Mouse (Mus musculus): ENCODE data around the gene Pemt. TPM values are rescaled to one million over a fixed set of nuclear protein-coding genes. Genes with fewer than 3 reads are reported as not detected.

Pemt gene
- polyA plus RNA-seq, 1 experiment from 2014 or later: 8.3 TPM

DNA sequence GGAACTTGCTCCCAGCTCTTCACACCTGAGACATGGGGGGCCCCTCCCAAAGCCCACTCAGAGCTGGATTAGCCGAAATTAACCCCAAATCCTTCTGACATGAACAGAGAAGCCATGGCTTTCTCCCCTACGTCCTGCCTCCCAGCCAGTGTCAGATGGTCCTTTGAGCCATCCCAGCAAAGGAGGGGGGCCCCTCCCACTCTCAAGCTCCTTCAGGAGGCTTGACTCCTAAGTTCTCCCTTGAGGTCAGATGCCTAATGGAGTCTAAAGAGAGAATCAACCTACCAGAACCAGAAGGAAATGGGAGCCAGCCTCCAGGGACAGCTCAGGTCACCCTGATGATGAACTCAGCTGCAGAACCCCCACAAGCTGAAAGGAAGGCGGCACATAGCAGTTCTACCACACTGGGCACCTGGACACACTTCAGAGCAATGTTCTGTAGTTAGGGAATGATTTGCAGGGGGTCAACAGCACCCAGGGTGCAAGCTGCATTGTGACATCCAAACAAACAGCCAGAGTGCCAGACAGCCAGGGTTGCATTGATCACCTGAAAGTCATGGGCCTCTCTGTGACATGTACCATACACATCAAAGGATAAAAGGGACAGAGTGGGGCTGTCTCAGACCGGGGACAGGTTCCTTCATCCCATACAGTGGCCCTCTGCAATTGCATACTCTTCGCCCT, 9.6 kb downstream of the Pemt start:
- no peak overlapping the region for H3K9ac ChIP-seq (ENCODE audit: low read depth, low read length)
- H3K4me2 ChIP-seq (ENCODE audit: low read length): no peak overlapping the region
- no peaks in the 10 kb centered on the region for H3K27me3 ChIP-seq (replicated peaks; ENCODE audit: control insufficient read depth, insufficient read depth, low read length)
- ATAC-seq: no peak
- 69% methylated on average over 5 of the region's 5 CpGs for WGBS
- H3K9me3 ChIP-seq (ENCODE audit: control insufficient read depth, low read length): no peaks in the 10 kb centered on the region
- H3K4me1 ChIP-seq (ENCODE audit: control insufficient read depth, insufficient read depth, low read depth, low read length): no peaks in the 10 kb centered on the region
- no peak overlapping the region for H3K4me3 ChIP-seq (ENCODE audit: low read length)
- no peaks in the 10 kb centered on the region for H3K36me3 ChIP-seq (ENCODE audit: control insufficient read depth, insufficient read depth, low read length)
- no peak overlapping the region for H3K27ac ChIP-seq (ENCODE audit: low read depth, low read length)

DNA sequence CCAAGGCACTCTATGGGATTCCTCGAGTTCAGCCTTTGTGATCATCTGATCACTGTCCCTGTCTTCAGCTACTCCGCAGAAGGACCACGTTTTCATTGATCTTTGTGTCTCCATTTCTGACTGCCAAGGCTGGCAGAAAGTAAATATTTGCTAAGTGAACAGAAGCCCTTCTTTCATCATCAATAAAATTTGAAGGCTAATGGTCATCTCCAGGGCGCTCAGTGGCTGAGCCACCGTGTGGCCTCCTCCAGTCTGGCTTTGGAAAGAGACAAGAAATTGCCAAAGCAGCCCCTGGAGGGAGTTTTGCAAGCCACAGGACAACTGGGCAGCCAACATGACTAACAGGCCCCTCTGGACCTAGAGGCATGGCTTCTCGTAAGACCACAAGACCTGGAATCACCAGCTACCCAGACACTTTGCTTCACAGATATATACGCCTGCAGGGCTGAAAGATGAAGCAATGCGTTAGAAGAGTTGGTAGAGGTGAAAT, 11.3 kb downstream of the Pemt start:
- Histone ChIP-seq H3K9ac (ENCODE audit: low read depth, low read length) (no peak overlapping the region), H3K27me3 (replicated peaks; ENCODE audit: control insufficient read depth, insufficient read depth, low read length) (no peaks in the 10 kb centered on the region), H3K4me3 (ENCODE audit: low read length) (no peak overlapping the region), H3K4me1 (ENCODE audit: control insufficient read depth, insufficient read depth, low read depth, low read length) (peaks cover 2% of the 10 kb centered on the region; the same call in 1 of the 2 replicates), H3K9me3 (ENCODE audit: control insufficient read depth, low read length) (no peaks in the 10 kb centered on the region), H3K27ac (ENCODE audit: low read depth, low read length) (no peak overlapping the region), H3K4me2 (ENCODE audit: low read length) (no peak overlapping the region), H3K36me3 (ENCODE audit: control insufficient read depth, insufficient read depth, low read length) (no peaks in the 10 kb centered on the region)
- WGBS: 83% methylated on average over 8 of the region's 8 CpGs
- ATAC-seq: no peak

DNA sequence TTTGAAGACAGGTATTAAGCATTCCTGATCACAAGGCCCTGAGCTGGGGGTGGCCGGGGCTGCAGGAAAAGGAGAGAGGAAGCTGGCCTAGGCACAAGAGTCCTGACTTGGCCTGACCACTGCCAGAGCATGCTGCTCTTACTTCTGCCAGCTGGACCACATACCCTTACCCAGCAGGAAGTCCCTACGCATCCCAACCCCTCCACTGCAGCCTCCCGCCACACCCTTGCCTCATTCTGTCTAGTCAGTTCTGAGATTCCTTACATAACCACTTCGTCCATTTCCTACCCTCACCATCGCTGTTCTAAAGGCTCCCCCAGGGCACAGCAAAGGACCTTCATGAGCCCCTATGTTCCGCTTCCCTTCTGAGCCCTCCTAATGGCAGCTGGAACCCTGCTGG, 12.0 kb downstream of the Pemt start:
- 70% methylated on average over 6 of the region's 6 CpGs for WGBS
- H3K4me2 ChIP-seq (ENCODE audit: low read length): no peak overlapping the region
- H3K27ac ChIP-seq (ENCODE audit: low read depth, low read length): no peak overlapping the region
- H3K36me3 ChIP-seq (ENCODE audit: control insufficient read depth, insufficient read depth, low read length): no peaks in the 10 kb centered on the region
- no peak overlapping the region for H3K4me3 ChIP-seq (ENCODE audit: low read length)
- peaks cover 2% of the 10 kb centered on the region; the same call in 1 of the 2 replicates for H3K4me1 ChIP-seq (ENCODE audit: control insufficient read depth, insufficient read depth, low read depth, low read length)
- no peaks in the 10 kb centered on the region for H3K27me3 ChIP-seq (replicated peaks; ENCODE audit: control insufficient read depth, insufficient read depth, low read length)
- H3K9me3 ChIP-seq (ENCODE audit: control insufficient read depth, low read length): no peaks in the 10 kb centered on the region
- no peak overlapping the region for H3K9ac ChIP-seq (ENCODE audit: low read depth, low read length)
- ATAC-seq: no peak

DNA sequence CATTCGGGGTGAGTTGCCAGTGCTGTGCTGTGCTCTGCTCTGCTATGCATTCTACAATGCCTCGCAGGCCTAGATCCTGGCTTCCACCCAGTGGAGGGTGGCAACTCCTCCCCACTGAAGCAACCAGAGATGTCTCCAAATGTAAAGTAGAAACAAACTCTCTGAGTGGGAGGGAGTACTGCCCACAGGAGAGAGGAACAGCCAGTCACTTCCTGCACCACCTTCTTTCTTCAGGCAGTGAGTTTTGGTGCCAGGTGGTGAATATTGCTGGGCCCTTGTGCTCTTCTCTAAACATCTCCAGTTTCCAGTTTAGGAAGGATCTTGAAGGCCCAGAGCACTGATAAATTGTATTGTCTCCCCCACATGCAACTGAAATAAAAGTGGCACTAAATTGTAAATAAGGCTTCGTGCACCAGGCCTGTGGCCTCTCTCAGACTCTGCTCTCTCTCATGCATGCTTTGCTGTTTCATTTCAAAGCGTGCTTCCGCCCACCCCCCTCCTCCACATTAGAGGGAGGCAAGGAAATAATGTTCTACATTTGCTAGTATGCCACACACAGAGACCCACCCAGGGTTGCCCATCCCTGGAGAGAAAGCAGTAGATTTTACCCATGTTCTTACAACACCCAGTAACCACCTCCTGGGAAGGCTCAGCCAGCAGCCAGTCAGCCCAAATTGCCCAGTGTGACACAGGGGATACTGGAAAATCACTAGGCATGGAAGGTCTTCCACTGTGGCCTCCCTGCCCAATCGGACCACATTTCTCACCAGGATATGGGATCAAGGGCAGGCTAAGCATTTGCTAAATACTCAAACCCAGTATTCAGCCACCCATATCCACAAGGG, 13.5 kb downstream of the Pemt start:
- H3K9me3 ChIP-seq (ENCODE audit: control insufficient read depth, low read length): no peaks in the 10 kb centered on the region
- H3K4me2 ChIP-seq (ENCODE audit: low read length): no peak overlapping the region
- H3K4me3 ChIP-seq (ENCODE audit: low read length): no peak overlapping the region
- peaks cover 8% of the 10 kb centered on the region; the same call in 1 of the 2 replicates for H3K4me1 ChIP-seq (ENCODE audit: control insufficient read depth, insufficient read depth, low read depth, low read length)
- WGBS: 79% methylated on average over 6 of the region's 6 CpGs
- ATAC-seq: no peak
- no peak overlapping the region for H3K27ac ChIP-seq (ENCODE audit: low read depth, low read length)
- H3K36me3 ChIP-seq (ENCODE audit: control insufficient read depth, insufficient read depth, low read length): no peaks in the 10 kb centered on the region
- H3K9ac ChIP-seq (ENCODE audit: low read depth, low read length): no peak overlapping the region; the same call in 1 of the 2 replicates
- H3K27me3 ChIP-seq (replicated peaks; ENCODE audit: control insufficient read depth, insufficient read depth, low read length): no peaks in the 10 kb centered on the region

DNA sequence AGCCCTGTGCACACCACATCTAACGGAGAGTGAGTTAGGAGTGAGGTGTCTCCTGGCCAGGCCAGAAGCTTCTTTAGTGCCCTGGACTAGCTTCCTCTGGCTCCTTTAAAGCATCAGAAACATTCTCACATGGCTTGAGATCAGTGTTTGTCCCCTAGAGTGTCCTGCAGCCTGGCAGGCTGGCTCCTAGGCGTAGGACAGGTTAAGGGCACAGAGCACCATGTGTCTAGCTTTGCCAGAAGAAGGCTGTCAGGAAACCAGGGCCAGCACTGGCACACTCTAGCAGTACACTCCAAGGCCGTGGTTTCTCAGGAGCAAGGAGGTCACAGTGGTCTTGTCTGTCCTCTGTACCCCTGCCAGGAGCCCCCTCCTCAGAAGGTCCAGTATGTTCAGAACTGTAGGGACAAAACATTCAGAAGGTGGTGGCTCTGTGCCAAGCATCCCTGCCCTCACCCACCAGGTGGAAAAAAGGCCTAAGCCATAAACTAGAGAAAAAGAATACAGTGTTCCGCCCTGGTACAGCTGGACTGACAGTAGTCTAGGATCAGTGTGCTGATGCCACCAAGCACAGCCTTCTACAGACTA, 15.4 kb downstream of the Pemt start:
- no peaks in the 10 kb centered on the region for H3K9me3 ChIP-seq (ENCODE audit: control insufficient read depth, low read length)
- H3K4me2 ChIP-seq (ENCODE audit: low read length): no peak overlapping the region
- no peaks in the 10 kb centered on the region for H3K27me3 ChIP-seq (replicated peaks; ENCODE audit: control insufficient read depth, insufficient read depth, low read length)
- peak overlapping the region; percentile 67 for H3K27ac ChIP-seq (ENCODE audit: low read depth, low read length)
- H3K36me3 ChIP-seq (ENCODE audit: control insufficient read depth, insufficient read depth, low read length): no peaks in the 10 kb centered on the region
- H3K9ac ChIP-seq (ENCODE audit: low read depth, low read length): no peak overlapping the region
- no peak for ATAC-seq
- peaks cover 8% of the 10 kb centered on the region; the same call in 1 of the 2 replicates for H3K4me1 ChIP-seq (ENCODE audit: control insufficient read depth, insufficient read depth, low read depth, low read length)
- no peak overlapping the region for H3K4me3 ChIP-seq (ENCODE audit: low read length)
- WGBS: 88% methylated on average over 4 of the region's 4 CpGs

DNA sequence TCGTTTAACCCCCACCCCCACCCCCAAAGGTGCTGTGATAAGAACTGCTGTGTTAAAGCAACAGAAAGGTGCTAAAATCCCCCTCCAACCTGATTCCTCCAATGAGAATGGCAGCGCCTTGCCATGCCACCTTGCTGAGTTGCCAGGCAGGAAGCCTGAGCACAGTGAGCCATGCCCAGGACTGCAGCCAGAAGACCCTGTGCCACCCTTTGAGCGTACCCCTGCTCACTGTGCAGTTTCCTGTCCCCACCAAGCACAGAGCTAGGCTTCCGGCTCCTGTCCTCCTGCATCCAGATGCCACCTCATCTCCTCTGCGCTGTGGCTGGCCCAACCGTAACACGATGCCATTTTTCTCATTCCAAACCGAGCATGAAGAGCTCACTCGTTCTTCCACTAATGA, 16.3 kb downstream of the Pemt start:
- H3K27ac ChIP-seq (ENCODE audit: low read depth, low read length): no peak overlapping the region
- no peaks in the 10 kb centered on the region for H3K36me3 ChIP-seq (ENCODE audit: control insufficient read depth, insufficient read depth, low read length)
- no peak overlapping the region for H3K4me2 ChIP-seq (ENCODE audit: low read length)
- no peak overlapping the region for H3K4me3 ChIP-seq (ENCODE audit: low read length)
- no peak overlapping the region for H3K9ac ChIP-seq (ENCODE audit: low read depth, low read length)
- ATAC-seq: no peak
- H3K27me3 ChIP-seq (replicated peaks; ENCODE audit: control insufficient read depth, insufficient read depth, low read length): no peaks in the 10 kb centered on the region
- no peaks in the 10 kb centered on the region for H3K9me3 ChIP-seq (ENCODE audit: control insufficient read depth, low read length)
- H3K4me1 ChIP-seq (ENCODE audit: control insufficient read depth, insufficient read depth, low read depth, low read length): peaks cover 8% of the 10 kb centered on the region; the same call in 1 of the 2 replicates
- 65% methylated on average over 9 of the region's 9 CpGs for WGBS

DNA sequence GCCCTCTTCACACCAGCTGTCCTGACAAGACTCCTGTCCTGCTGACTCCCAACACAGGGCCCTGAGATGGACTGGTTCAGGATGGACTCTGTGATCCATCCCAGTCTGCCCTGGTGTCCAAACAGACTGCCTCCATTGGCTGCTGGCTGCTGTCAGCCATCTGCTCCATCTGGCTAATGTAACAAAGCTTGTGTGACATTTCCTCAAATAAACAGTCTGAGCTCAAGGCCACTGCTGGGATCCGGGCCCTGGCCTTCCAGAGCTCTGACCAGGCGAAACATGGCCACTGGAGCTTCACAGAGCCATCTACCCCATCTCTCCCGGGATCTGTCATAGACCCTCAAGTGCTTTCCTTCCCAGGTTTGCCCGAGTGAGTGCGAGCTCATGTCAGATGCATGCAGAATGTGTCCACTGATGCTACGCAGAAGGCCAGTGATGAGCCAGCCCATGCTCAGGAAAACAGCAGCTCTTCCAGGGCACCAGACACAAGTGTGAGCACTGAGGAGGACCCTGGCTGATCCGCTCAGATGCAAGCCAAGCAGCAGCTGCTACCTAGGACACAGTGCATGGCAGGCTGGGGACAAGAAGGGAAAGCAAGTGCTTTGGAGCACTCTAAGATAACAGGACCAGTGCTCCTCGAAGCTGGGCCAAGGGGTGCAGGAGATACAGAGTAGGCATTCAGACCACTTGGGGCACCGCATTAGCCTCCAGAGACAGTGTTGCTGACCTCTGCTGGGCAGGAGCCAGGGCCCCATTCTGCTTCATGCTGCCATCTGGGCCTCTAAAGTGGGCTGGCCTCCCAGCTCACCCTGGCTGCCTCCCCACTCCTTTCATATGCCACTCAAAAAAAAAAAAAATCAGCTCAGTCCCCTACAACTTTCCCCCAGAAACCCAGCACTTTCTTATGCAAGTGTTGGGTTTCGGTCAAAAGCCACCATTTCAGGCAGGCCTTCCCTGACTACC, 18.1 kb downstream of the Pemt start:
- Histone ChIP-seq H3K36me3 (ENCODE audit: control insufficient read depth, insufficient read depth, low read length) (no peaks in the 10 kb centered on the region), H3K9ac (ENCODE audit: low read depth, low read length) (no peak overlapping the region), H3K4me2 (ENCODE audit: low read length) (no peak overlapping the region), H3K4me3 (ENCODE audit: low read length) (no peak overlapping the region), H3K4me1 (ENCODE audit: control insufficient read depth, insufficient read depth, low read depth, low read length) (peaks cover 8% of the 10 kb centered on the region; the same call in 1 of the 2 replicates), H3K27me3 (replicated peaks; ENCODE audit: control insufficient read depth, insufficient read depth, low read length) (no peaks in the 10 kb centered on the region), H3K27ac (ENCODE audit: low read depth, low read length) (peak overlapping the region; percentile 60), H3K9me3 (ENCODE audit: control insufficient read depth, low read length) (no peaks in the 10 kb centered on the region)
- peak; percentile 59; the same call in 1 of the 2 replicates for ATAC-seq
- WGBS: 65% methylated on average over 10 of the region's 10 CpGs

DNA sequence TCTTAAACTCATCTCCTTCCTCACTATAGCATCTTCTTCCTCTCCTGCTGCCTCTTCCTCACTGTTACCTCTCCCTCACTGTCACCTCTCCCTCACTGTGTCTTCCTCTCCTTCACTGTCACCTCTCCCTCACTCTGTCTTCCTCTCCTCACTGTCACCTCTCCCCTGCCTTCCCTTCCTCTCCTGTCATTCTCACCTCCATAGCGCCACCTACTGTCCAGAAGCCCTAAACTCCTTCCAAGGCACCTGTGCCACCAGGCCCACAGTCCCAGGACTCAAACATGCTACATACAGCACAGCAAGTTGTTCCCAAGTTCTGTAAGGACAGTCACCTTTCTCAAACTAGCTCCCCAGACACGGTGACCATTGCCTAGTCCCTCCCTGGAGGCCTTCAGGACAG, 19.0 kb downstream of the Pemt start:
- WGBS: 4% methylated on average over 2 of the region's 2 CpGs

More for the DNA sequence above, 19.0 kb downstream of the Pemt start:
- H3K27ac ChIP-seq (ENCODE audit: low read depth, low read length): no peak overlapping the region; the same call in 1 of the 2 replicates
- H3K4me3 ChIP-seq (ENCODE audit: low read length): no peak overlapping the region
- H3K4me2 ChIP-seq (ENCODE audit: low read length): no peak overlapping the region
- no peaks in the 10 kb centered on the region for H3K36me3 ChIP-seq (ENCODE audit: control insufficient read depth, insufficient read depth, low read length)
- ATAC-seq: peak; percentile 18; the same call in 1 of the 2 replicates
- H3K9me3 ChIP-seq (ENCODE audit: control insufficient read depth, low read length): no peaks in the 10 kb centered on the region
- H3K4me1 ChIP-seq (ENCODE audit: control insufficient read depth, insufficient read depth, low read depth, low read length): peaks cover 8% of the 10 kb centered on the region; the same call in 1 of the 2 replicates
- H3K9ac ChIP-seq (ENCODE audit: low read depth, low read length): no peak overlapping the region
- no peaks in the 10 kb centered on the region for H3K27me3 ChIP-seq (replicated peaks; ENCODE audit: control insufficient read depth, insufficient read depth, low read length)
